Comparison of ENCODE assay signal across 9 mouse cellular contexts in the genomic region with DNA sequence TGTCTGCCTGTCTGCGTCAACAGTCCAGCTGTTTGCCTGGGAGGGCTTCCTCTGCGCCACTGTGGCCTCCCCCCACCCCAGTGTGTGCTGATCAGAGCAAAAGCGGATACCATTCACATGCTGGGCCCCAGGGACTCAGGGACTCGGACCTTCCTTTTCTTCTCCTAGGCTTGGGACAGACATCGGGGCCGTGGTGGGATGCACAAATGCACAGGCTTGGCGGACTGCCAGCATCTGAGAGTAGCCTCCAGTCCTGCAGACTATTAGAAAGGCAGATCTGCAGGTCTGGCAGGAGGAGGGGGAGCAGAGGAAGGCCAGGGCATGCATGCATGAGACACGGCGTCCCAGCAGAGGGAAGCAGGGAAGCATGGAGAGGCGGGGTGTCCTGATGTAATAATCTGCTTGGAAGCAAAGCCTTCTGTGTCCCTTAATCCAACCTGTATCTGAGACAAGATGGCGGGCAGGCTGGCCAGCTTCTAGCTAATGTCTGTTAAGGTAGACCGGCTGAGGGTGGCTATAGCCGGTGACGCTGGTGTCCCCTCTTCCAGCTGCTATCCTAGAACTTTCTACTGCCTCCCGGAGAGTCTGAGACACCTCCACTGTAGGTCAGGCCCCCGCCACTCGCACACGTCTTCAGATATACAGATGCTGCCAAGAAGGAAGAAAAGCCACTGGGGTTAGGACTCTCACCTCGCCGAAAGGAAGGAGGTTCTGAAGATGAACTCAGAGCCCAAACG. TPM values are rescaled to one million over a fixed set of nuclear protein-coding genes. Genes with fewer than 3 reads are reported as not detected.
A peak's percentile ranks its signal among the peaks of the same experiment; 100 is the strongest.
DNase-seq lines count a peak whose midpoint lies in the region; ATAC-seq lines count a peak whose summit lies in the region.
"Had no signal": no experiment of that assay in that cellular context is flagged by ENCODE, and none has a peak within 500 bp of the region (broad histone marks: within the 10 kb centered on the region; RNA-seq: fewer than 3 reads in every experiment).

No protein-coding gene starts in this region.

- peak; percentile 29; the same call in 1 of the 2 replicates for ATAC-seq in heart, embryonic 12.5 days (ENCODE audit: insufficient number of reproducible peaks, low FRiP score)
- no peak for ATAC-seq in limb, embryonic 11.5 days (ENCODE audit: insufficient number of reproducible peaks, low FRiP score, low TSS enrichment, low read depth)
- peak; percentile 11; the same call in 1 of the 2 replicates for ATAC-seq in stomach, embryonic 15.5 days (ENCODE audit: insufficient read depth, low FRiP score, low read depth)

- 0 out of 2 replicates have a peak, but pooled peaks cover 3% of the 10 kb centered on the region for H3K36me3 ChIP-seq in heart, embryonic 12.5 days
- no peaks in the 10 kb centered on the region for H3K36me3 ChIP-seq in limb, embryonic 11.5 days (ENCODE audit: control insufficient read depth, insufficient read depth, low read length)
- H3K36me3 ChIP-seq in stomach, embryonic 15.5 days: no peaks in the 10 kb centered on the region

- 46% methylated on average over 21 of the region's 21 CpGs for WGBS in heart, embryonic 12.5 days
- WGBS in limb, embryonic 11.5 days: 53% methylated on average over 21 of the region's 21 CpGs
- 47% methylated on average over 21 of the region's 21 CpGs for WGBS in stomach, embryonic 15.5 days

- peak; percentile 33 for DNase-seq in adrenal gland, postnatal 10 days
- DNase-seq in adrenal gland, postnatal 36 days: no peak
- DNase-seq in MN1 (ENCODE audit: low spot score): peak; percentile 86
- peak; percentile 66 for DNase-seq in limb, embryonic 11.5 days (ENCODE audit: low spot score)
- no peak for DNase-seq in adrenal gland, adult 18-20 months (ENCODE audit: low spot score in 2 of 2)
- DNase-seq in right cerebral cortex, postnatal 36 days (ENCODE audit: low spot score in 2 of 2): no peak

- H3K9me3 ChIP-seq in heart, embryonic 12.5 days (replicated peaks): no peaks in the 10 kb centered on the region
- no peaks in the 10 kb centered on the region for H3K9me3 ChIP-seq in limb, embryonic 11.5 days (ENCODE audit: control insufficient read depth, low read length)
- no peaks in the 10 kb centered on the region for H3K9me3 ChIP-seq in stomach, embryonic 15.5 days
- H3K9me3 ChIP-seq: megakaryocyte, embryonic 14.5 days had no signal

- peak overlapping the region; percentile 78 for H3K27ac ChIP-seq in heart, embryonic 12.5 days (ENCODE audit: poor library complexity, severe bottlenecking)
- H3K27ac ChIP-seq in limb, embryonic 11.5 days (replicated peaks; ENCODE audit: low read depth, low read length): peak overlapping the region; percentile 4; the same call in 1 of the 2 replicates
- H3K27ac ChIP-seq in stomach, embryonic 15.5 days: peak overlapping the region; percentile 92

- H3K4me1 ChIP-seq in heart, embryonic 12.5 days (replicated peaks): peaks cover 64% of the 10 kb centered on the region
- H3K4me1 ChIP-seq in limb, embryonic 11.5 days (ENCODE audit: control insufficient read depth, insufficient read depth, low read length): peaks cover 48% of the 10 kb centered on the region
- peaks cover 45% of the 10 kb centered on the region for H3K4me1 ChIP-seq in stomach, embryonic 15.5 days

- H3K4me3 ChIP-seq in heart, embryonic 12.5 days: no peak overlapping the region
- H3K4me3 ChIP-seq in limb, embryonic 11.5 days (ENCODE audit: low read depth, low read length): no peak overlapping the region
- no peak overlapping the region for H3K4me3 ChIP-seq in stomach, embryonic 15.5 days (replicated peaks)
- H3K4me3 ChIP-seq: megakaryocyte, embryonic 14.5 days had no signal

- peak overlapping the region; percentile 11; the same call in 1 of the 2 replicates for H3K4me2 ChIP-seq in heart, embryonic 12.5 days
- H3K4me2 ChIP-seq in limb, embryonic 11.5 days (ENCODE audit: low read depth, severe bottlenecking): no peak overlapping the region
- H3K4me2 ChIP-seq in stomach, embryonic 15.5 days: no peak overlapping the region

- peaks cover 10% of the 10 kb centered on the region for H3K27me3 ChIP-seq in heart, embryonic 12.5 days (replicated peaks)
- no peaks in the 10 kb centered on the region for H3K27me3 ChIP-seq in limb, embryonic 11.5 days (ENCODE audit: control insufficient read depth, insufficient read depth, low read length)
- no peaks in the 10 kb centered on the region for H3K27me3 ChIP-seq in stomach, embryonic 15.5 days (replicated peaks)

- peak overlapping the region; percentile 57 for H3K9ac ChIP-seq in heart, embryonic 12.5 days
- H3K9ac ChIP-seq in limb, embryonic 11.5 days (ENCODE audit: low read length): no peak overlapping the region
- H3K9ac ChIP-seq in stomach, embryonic 15.5 days: no peak overlapping the region

RNA-seq across cellular contexts. Expression of gene Mxra7, which starts 14.9 kb away (rescaled TPM):
- total RNA-seq in adrenal gland, postnatal 10 days (2021): 10 to 100 TPM; 33.7 to 40.0 TPM
- 10 to 100 TPM; 38.6 to 52.5 TPM for total RNA-seq in adrenal gland, postnatal 36 days (2021)
- polyA plus RNA-seq in heart, embryonic 12.5 days (2016; fragmentation: Nextera tagmentation; extraction: Ambion mirVana): 24.7 and 27.0 TPM in 2 replicates
- 12.4 and 14.2 TPM in 2 replicates for polyA plus RNA-seq in limb, embryonic 11.5 days (2014; fragmentation: Nextera tagmentation; extraction: Ambion mirVana)
- 23.0 and 25.7 TPM in 2 replicates for polyA plus RNA-seq in stomach, embryonic 15.5 days (2015; fragmentation: Nextera tagmentation; extraction: Ambion mirVana)
- total RNA-seq in adrenal gland, adult 18-20 months (2021): 10 to 100 TPM; 44.3 to 55.9 TPM

RNA-seq across cellular contexts. Expression of gene Mettl23, which starts 30.1 kb away (rescaled TPM):
- total RNA-seq in adrenal gland, postnatal 10 days (2021): 10 to 100 TPM; 29.1 to 35.3 TPM
- 10 to 100 TPM; 31.2 to 36.2 TPM for total RNA-seq in adrenal gland, postnatal 36 days (2021)
- 55.5 and 57.4 TPM in 2 replicates for polyA plus RNA-seq in heart, embryonic 12.5 days (2016; fragmentation: Nextera tagmentation; extraction: Ambion mirVana)
- polyA plus RNA-seq in limb, embryonic 11.5 days (2014; fragmentation: Nextera tagmentation; extraction: Ambion mirVana): 61.3 and 68.0 TPM in 2 replicates
- 57.9 and 61.3 TPM in 2 replicates for polyA plus RNA-seq in stomach, embryonic 15.5 days (2015; fragmentation: Nextera tagmentation; extraction: Ambion mirVana)
- 10 to 100 TPM; 32.2 to 32.7 TPM for total RNA-seq in adrenal gland, adult 18-20 months (2021)

RNA-seq across cellular contexts. Expression of gene Jmjd6, which starts 30.3 kb away (rescaled TPM):
- 10 to 100 TPM; 36.0 to 38.4 TPM for total RNA-seq in adrenal gland, postnatal 10 days (2021)
- 10 to 100 TPM; 33.0 to 46.7 TPM for total RNA-seq in adrenal gland, postnatal 36 days (2021)
- polyA plus RNA-seq in heart, embryonic 12.5 days (2016; fragmentation: Nextera tagmentation; extraction: Ambion mirVana): 76.9 and 77.8 TPM in 2 replicates
- polyA plus RNA-seq in limb, embryonic 11.5 days (2014; fragmentation: Nextera tagmentation; extraction: Ambion mirVana): 81.4 and 81.8 TPM in 2 replicates
- polyA plus RNA-seq in stomach, embryonic 15.5 days (2015; fragmentation: Nextera tagmentation; extraction: Ambion mirVana): 71.1 and 76.3 TPM in 2 replicates
- 10 to 100 TPM; 42.2 to 52.6 TPM for total RNA-seq in adrenal gland, adult 18-20 months (2021)

RNA-seq across cellular contexts. Expression of gene St6galnac1, which starts 37.7 kb away (rescaled TPM):
- under 1 TPM in 1 of 2 experiments, not detected in 1; 0.15 TPM for total RNA-seq in adrenal gland, postnatal 10 days (2021)
- under 1 TPM in 1 of 2 experiments, not detected in 1; 0.33 TPM for total RNA-seq in adrenal gland, postnatal 36 days (2021)
- polyA plus RNA-seq in heart, embryonic 12.5 days (2016; fragmentation: Nextera tagmentation; extraction: Ambion mirVana): not detected in 2 replicates
- polyA plus RNA-seq in limb, embryonic 11.5 days (2014; fragmentation: Nextera tagmentation; extraction: Ambion mirVana): not detected in 2 replicates
- not detected in 2 replicates for polyA plus RNA-seq in stomach, embryonic 15.5 days (2015; fragmentation: Nextera tagmentation; extraction: Ambion mirVana)
- total RNA-seq in adrenal gland, adult 18-20 months (2021): under 1 TPM in 1 of 2 experiments, not detected in 1; 0.32 TPM

RNA-seq across cellular contexts. Expression of gene Mfsd11, which starts 39.3 kb away (rescaled TPM):
- 10 to 100 TPM; 26.8 to 44.4 TPM for total RNA-seq in adrenal gland, postnatal 10 days (2021)
- 10 to 100 TPM; 33.7 to 35.2 TPM for total RNA-seq in adrenal gland, postnatal 36 days (2021)
- 37.6 and 39.9 TPM in 2 replicates for polyA plus RNA-seq in heart, embryonic 12.5 days (2016; fragmentation: Nextera tagmentation; extraction: Ambion mirVana)
- 28.0 and 31.5 TPM in 2 replicates for polyA plus RNA-seq in limb, embryonic 11.5 days (2014; fragmentation: Nextera tagmentation; extraction: Ambion mirVana)
- 33.3 and 33.7 TPM in 2 replicates for polyA plus RNA-seq in stomach, embryonic 15.5 days (2015; fragmentation: Nextera tagmentation; extraction: Ambion mirVana)
- 10 to 100 TPM; 39.3 to 42.3 TPM for total RNA-seq in adrenal gland, adult 18-20 months (2021)

Comparison
In these comparisons a context has a peak if more than half of its experiments do, and no peak if none do; other contexts are left out.
1. DNase-seq: peak in adrenal gland, postnatal 10 days (single experiment), MN1 (single experiment) and limb, embryonic 11.5 days (single experiment); none in adrenal gland, postnatal 36 days (0 of 2), adrenal gland, adult 18-20 months (0 of 2) and right cerebral cortex, postnatal 36 days (0 of 2).
2. H3K27ac ChIP-seq: peak in every context shown above with its lines; median percentile 92 in stomach, embryonic 15.5 days; 78 in heart, embryonic 12.5 days; 4 in limb, embryonic 11.5 days.